Mouse (Mus musculus) adrenal gland, adult (tissue): ENCODE measurements around the gene Lats2.

Source experiments
- DNase-seq, 2 experiments: peaks; one replicate each; pipeline ENCODE4 v3.0.0; 2022 to 2023; ENCODE audit warnings: low spot score in 1 of 2; ENCODE audit not compliant: inconsistent age in 2 of 2

The Lats2 gene

DNA sequence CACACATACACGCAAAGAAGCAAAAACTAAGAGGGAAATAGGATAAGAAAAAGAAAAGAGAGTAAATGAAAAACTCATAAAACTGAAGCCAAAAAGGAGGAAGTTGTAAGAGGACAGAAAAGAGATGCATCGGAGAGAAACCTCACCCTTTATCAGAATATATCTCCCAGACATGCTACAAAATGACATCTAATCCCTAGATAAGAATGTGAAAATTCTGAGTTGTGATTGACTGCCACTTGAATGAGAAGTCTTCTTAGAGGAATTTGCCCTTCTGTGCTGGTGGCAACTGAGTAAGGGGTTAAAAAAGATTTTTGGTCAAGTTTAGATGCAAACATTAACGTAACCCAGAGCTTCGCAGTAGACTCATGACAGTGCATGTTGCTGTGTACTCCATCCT, 112.0 kb downstream of the Lats2 start:
- no peak for DNase-seq
